Mouse (Mus musculus): ENCODE results near the gene Gid4. TPM values are rescaled to one million over a fixed set of nuclear protein-coding genes. Genes with fewer than 3 reads are reported as not detected.

Gid4 gene
- polyA plus RNA-seq, 1 experiment from 2014 or later = 8.7 TPM

- Histone ChIP-seq H3K27me3 (ENCODE audit: control insufficient read depth, insufficient read depth, low read depth, low read length) (no peaks in the 10 kb centered on the region), H3K36me3 (ENCODE audit: control insufficient read depth, insufficient read depth) (no peaks in the 10 kb centered on the region), H3K27ac (ENCODE audit: low read length) (no peak overlapping the region), H3K9me3 (replicated peaks; ENCODE audit: control insufficient read depth, low read length) (no peaks in the 10 kb centered on the region), H3K4me2 (ENCODE audit: low read depth, low read length) (no peak overlapping the region), H3K4me3 (ENCODE audit: low read depth, low read length) (no peak overlapping the region), H3K4me1 (ENCODE audit: control insufficient read depth, low read depth, low read length) (peaks cover 4% of the 10 kb centered on the region; the same call in 1 of the 2 replicates), H3K9ac (ENCODE audit: low read depth, low read length) (no peak overlapping the region)
- ATAC-seq (ENCODE audit: low read depth) = no peak
- 83% methylated on average over 5 of the region's 5 CpGs for WGBS (ENCODE audit: insufficient replicate concordance)
Observed at GRCm38 (mm10) chr11:60474534-60474933, 57.6 kb downstream of the Gid4 start.

- no peaks in the 10 kb centered on the region for H3K36me3 ChIP-seq (ENCODE audit: control insufficient read depth, insufficient read depth)
- ATAC-seq (ENCODE audit: low read depth) = no peak
- H3K4me3 ChIP-seq (ENCODE audit: low read depth, low read length) = no peak overlapping the region
- H3K9ac ChIP-seq (ENCODE audit: low read depth, low read length) = no peak overlapping the region
- no peak overlapping the region for H3K4me2 ChIP-seq (ENCODE audit: low read depth, low read length)
- no peak overlapping the region for H3K27ac ChIP-seq (ENCODE audit: low read length)
- WGBS (ENCODE audit: insufficient replicate concordance) = 75% methylated on average over 5 of the region's 5 CpGs
- H3K9me3 ChIP-seq (replicated peaks; ENCODE audit: control insufficient read depth, low read length) = no peaks in the 10 kb centered on the region
- peaks cover 10% of the 10 kb centered on the region for H3K4me1 ChIP-seq (ENCODE audit: control insufficient read depth, low read depth, low read length)
- no peaks in the 10 kb centered on the region for H3K27me3 ChIP-seq (ENCODE audit: control insufficient read depth, insufficient read depth, low read depth, low read length)
Observed at GRCm38 (mm10) chr11:60475668-60476362, 58.9 kb downstream of the Gid4 start.

- Histone ChIP-seq H3K36me3 (ENCODE audit: control insufficient read depth, insufficient read depth) (no peaks in the 10 kb centered on the region), H3K4me2 (ENCODE audit: low read depth, low read length) (peak overlapping the region; percentile 12; the same call in 1 of the 2 replicates), H3K27me3 (ENCODE audit: control insufficient read depth, insufficient read depth, low read depth, low read length) (no peaks in the 10 kb centered on the region), H3K9ac (ENCODE audit: low read depth, low read length) (no peak overlapping the region), H3K4me3 (ENCODE audit: low read depth, low read length) (no peak overlapping the region), H3K4me1 (ENCODE audit: control insufficient read depth, low read depth, low read length) (peaks cover 10% of the 10 kb centered on the region), H3K9me3 (replicated peaks; ENCODE audit: control insufficient read depth, low read length) (no peaks in the 10 kb centered on the region), H3K27ac (ENCODE audit: low read length) (no peak overlapping the region)
- ATAC-seq (ENCODE audit: low read depth) = peak; percentile 24
- 27% methylated on average over 17 of the region's 17 CpGs for WGBS (ENCODE audit: insufficient replicate concordance)
Observed at GRCm38 (mm10) chr11:60478121-60478520, 61.2 kb downstream of the Gid4 start.

GRCm38 (mm10) chr11:60486267-60486666 is 69.3 kb downstream of the Gid4 start:
- WGBS (ENCODE audit: insufficient replicate concordance) = 18% methylated on average over 3 of the region's 3 CpGs
- peak overlapping the region; percentile 15 for H3K4me3 ChIP-seq (ENCODE audit: low read depth, low read length)

GRCm38 (mm10) chr11:60492726-60493125 is 75.8 kb downstream of the Gid4 start:
- no peak overlapping the region for H3K4me2 ChIP-seq (ENCODE audit: low read depth, low read length)
- no peak overlapping the region for H3K27ac ChIP-seq (ENCODE audit: low read length)
- H3K9me3 ChIP-seq (replicated peaks; ENCODE audit: control insufficient read depth, low read length) = no peaks in the 10 kb centered on the region
- 81% methylated on average over 5 of the region's 5 CpGs for WGBS (ENCODE audit: insufficient replicate concordance)
- H3K9ac ChIP-seq (ENCODE audit: low read depth, low read length) = no peak overlapping the region
- H3K27me3 ChIP-seq (ENCODE audit: control insufficient read depth, insufficient read depth, low read depth, low read length) = peaks cover 7% of the 10 kb centered on the region; the same call in 1 of the 2 replicates
- no peaks in the 10 kb centered on the region for H3K36me3 ChIP-seq (ENCODE audit: control insufficient read depth, insufficient read depth)
- no peak for ATAC-seq (ENCODE audit: low read depth)
- H3K4me3 ChIP-seq (ENCODE audit: low read depth, low read length) = no peak overlapping the region
- H3K4me1 ChIP-seq (ENCODE audit: control insufficient read depth, low read depth, low read length) = peaks cover 1% of the 10 kb centered on the region; the same call in 1 of the 2 replicates

More at GRCm38 (mm10) chr11:60486267-60486666, 69.3 kb downstream of the Gid4 start:
- ATAC-seq (ENCODE audit: low read depth) = peak; percentile 99
- Histone ChIP-seq H3K27ac (ENCODE audit: low read length) (peak overlapping the region; percentile 73), H3K9ac (ENCODE audit: low read depth, low read length) (0 out of 2 replicates have a peak overlapping the region, but pooled peaks have one; percentile 30), H3K27me3 (ENCODE audit: control insufficient read depth, insufficient read depth, low read depth, low read length) (no peaks in the 10 kb centered on the region), H3K9me3 (replicated peaks; ENCODE audit: control insufficient read depth, low read length) (no peaks in the 10 kb centered on the region), H3K4me2 (ENCODE audit: low read depth, low read length) (peak overlapping the region; percentile 43), H3K36me3 (ENCODE audit: control insufficient read depth, insufficient read depth) (no peaks in the 10 kb centered on the region), H3K4me1 (ENCODE audit: control insufficient read depth, low read depth, low read length) (peaks cover 30% of the 10 kb centered on the region)

- Histone ChIP-seq H3K4me2 (ENCODE audit: low read depth, low read length) (no peak overlapping the region), H3K4me1 (ENCODE audit: control insufficient read depth, low read depth, low read length) (no peaks in the 10 kb centered on the region), H3K27ac (ENCODE audit: low read length) (no peak overlapping the region), H3K27me3 (ENCODE audit: control insufficient read depth, insufficient read depth, low read depth, low read length) (peaks cover 7% of the 10 kb centered on the region; the same call in 1 of the 2 replicates), H3K4me3 (ENCODE audit: low read depth, low read length) (no peak overlapping the region), H3K9ac (ENCODE audit: low read depth, low read length) (no peak overlapping the region), H3K36me3 (ENCODE audit: control insufficient read depth, insufficient read depth) (no peaks in the 10 kb centered on the region), H3K9me3 (replicated peaks; ENCODE audit: control insufficient read depth, low read length) (no peaks in the 10 kb centered on the region)
- 53% methylated on average over 2 of the region's 2 CpGs for WGBS (ENCODE audit: insufficient replicate concordance)
- no peak for ATAC-seq (ENCODE audit: low read depth)
Observed at GRCm38 (mm10) chr11:60495692-60496091, 78.7 kb downstream of the Gid4 start.

Other genes with a start within 250 kb of the Gid4 start
- gene Srebf1, start 194.6 kb upstream of the Gid4 start, polyA plus RNA-seq (2015; fragmentation: Nextera tagmentation; extraction: Ambion mirVana) = 42.7 and 51.7 TPM in 2 replicates
- 5.7 and 6.8 TPM in 2 replicates for gene Tom1l2, start 64.2 kb upstream of the Gid4 start, polyA plus RNA-seq (2015; fragmentation: Nextera tagmentation; extraction: Ambion mirVana)
- gene Drc3, start 63.8 kb upstream of the Gid4 start, polyA plus RNA-seq (2015; fragmentation: Nextera tagmentation; extraction: Ambion mirVana) = 0.39 and 0.50 TPM in 2 replicates
- gene Atpaf2, start 1.3 kb downstream of the Gid4 start, polyA plus RNA-seq (2015; fragmentation: Nextera tagmentation; extraction: Ambion mirVana) = 27.9 and 31.2 TPM in 2 replicates
- 36.7 and 36.8 TPM in 2 replicates for gene Drg2, start 37.4 kb downstream of the Gid4 start, polyA plus RNA-seq (2015; fragmentation: Nextera tagmentation; extraction: Ambion mirVana)
- 0.11 TPM in 2 replicates for gene Myo15, start 52.2 kb downstream of the Gid4 start, polyA plus RNA-seq (2015; fragmentation: Nextera tagmentation; extraction: Ambion mirVana)
- gene Alkbh5, start 119.2 kb downstream of the Gid4 start, polyA plus RNA-seq (2015; fragmentation: Nextera tagmentation; extraction: Ambion mirVana) = 15.3 and 15.4 TPM in 2 replicates